Mouse (Mus musculus) lung, embryonic 16.5 days (tissue): Measurements from ENCODE around the gene Cryba1. TPM values are rescaled to one million over a fixed set of nuclear protein-coding genes. Genes with fewer than 3 reads are reported as not detected.

Experiments used
- polyA plus RNA-seq: library from polyadenylated mRNA; unstranded; fragments of >200 nt; fragmentation: Nextera tagmentation; extraction: Ambion mirVana; gene quantifications from 2 replicates; pipeline ENCODE4 v1.2.1, GENCODE M21; 2015

Cryba1 gene
- polyA plus RNA-seq, 1 experiment from 2014 or later: not detected

Other genes with a start within 250 kb of the Cryba1 start
- gene Ankrd13b, start 235.6 kb downstream of the Cryba1 start, polyA plus RNA-seq: 2.8 and 3.0 TPM in 2 replicates
- gene Git1, start 231.7 kb downstream of the Cryba1 start, polyA plus RNA-seq: 9.1 and 9.2 TPM in 2 replicates
- 3.9 and 4.0 TPM in 2 replicates for gene Abhd15, start 210.2 kb downstream of the Cryba1 start, polyA plus RNA-seq
- gene Trp53i13, start 209.3 kb downstream of the Cryba1 start, polyA plus RNA-seq: 31.3 and 32.2 TPM in 2 replicates
- gene Gm10392, start 206.1 kb downstream of the Cryba1 start, polyA plus RNA-seq: 0.18 TPM in 1 of 2 replicates, not detected in the other
- 14.8 and 14.9 TPM in 2 replicates for gene Taok1, start 117.5 kb downstream of the Cryba1 start, polyA plus RNA-seq
- gene Nufip2, start 39.1 kb downstream of the Cryba1 start, polyA plus RNA-seq: 4.3 and 4.7 TPM in 2 replicates
- 39.0 and 42.1 TPM in 2 replicates for gene Myo18a, start 38.0 kb upstream of the Cryba1 start, polyA plus RNA-seq
- gene Gm10277, start 62.5 kb upstream of the Cryba1 start, polyA plus RNA-seq: 1.8 and 2.5 TPM in 2 replicates
- 1.1 and 1.7 TPM in 2 replicates for gene Pipox, start 168.8 kb upstream of the Cryba1 start, polyA plus RNA-seq
- 0.34 and 0.69 TPM in 2 replicates for gene Sez6, start 205.5 kb upstream of the Cryba1 start, polyA plus RNA-seq